Mouse (Mus musculus) central nervous system, embryonic 14 days (tissue): ENCODE measurements around the gene Bmi1. TPM values are rescaled to one million over a fixed set of nuclear protein-coding genes. Genes with fewer than 3 reads are reported as not detected.

ENCODE experiments used
- polyA plus RNA-seq: library from polyadenylated mRNA; depleted of rRNA; stranded (reverse); fragments of >200 nt; gene quantifications from 2 replicates; pipeline ENCODE4 v1.2.3, GENCODE M21; 2012; rRNA removed

The Bmi1 gene
- 71.7 and 91.1 TPM in 2 replicates for polyA plus RNA-seq

GRCm38 (mm10) chr2:18676936-18677491 lies at the start of gene Bmi1:
Bmi1 (plus strand) TSS chr2:18677018.

GRCm38 (mm10) chr2:18672133-18672765 lies 4.6 kb upstream of the Bmi1 start, which contains the start of gene Commd3:
Commd3 (plus strand) TSS chr2:18672384.

GRCm38 (mm10) chr2:18693871-18694610 lies 17.2 kb downstream of the Bmi1 start, which contains the start of gene Spag6:
Spag6 (plus strand) TSS chr2:18694032.

Other genes with a start within 250 kb of the Bmi1 start
- 155 and 177 TPM in 2 replicates for gene Commd3, start 4.6 kb upstream of the Bmi1 start, polyA plus RNA-seq
- 0.19 and 0.21 TPM in 2 replicates for gene Spag6, start 17.0 kb downstream of the Bmi1 start, polyA plus RNA-seq